Mouse (Mus musculus) spleen, postnatal 0 days (tissue): ENCODE results near the gene Rims1. TPM values are rescaled to one million over a fixed set of nuclear protein-coding genes. Genes with fewer than 3 reads are reported as not detected.

Source experiments
- polyA plus RNA-seq: library from polyadenylated mRNA; unstranded; fragments of >200 nt; fragmentation: Nextera tagmentation; extraction: Ambion mirVana; gene quantifications from 2 replicates; pipeline ENCODE4 v1.2.1, GENCODE M21; 2015

Gene Rims1
- polyA plus RNA-seq: not detected in 2 replicates

GRCm38 (mm10) chr1:22805726-22806625 is at the start of gene Rims1:
Rims1 (minus strand) TSS chr1:22805994.

